Mouse (Mus musculus) kidney, postnatal 25 days (tissue): ENCODE measurements around the gene Gsap.
"Not testable (repeated sequence)": the region's sequence is repeated elsewhere in the genome, so short reads cannot be mapped to it uniquely, and the experiment has no call there.

Experiments
- DNase-seq, 2 experiments: peaks; one replicate each; pipeline ENCODE4 v3.0.0; 2021; ENCODE audit warnings: mixed read lengths in 2 of 2

The Gsap gene

GRCm38 (mm10) chr5:21261202-21261844 lies 75.3 kb downstream of the Gsap start:
- no peak for DNase-seq

GRCm38 (mm10) chr5:21263202-21264055 lies 77.4 kb downstream of the Gsap start:
- no peak for DNase-seq

GRCm38 (mm10) chr5:21264352-21265021 lies 78.4 kb downstream of the Gsap start:
- no peak for DNase-seq

- DNase-seq, result peak; percentile 73 to 89
These were observed 79.0 kb downstream of the Gsap start for GRCm38 (mm10) chr5:21265049-21265448.

GRCm38 (mm10) chr5:21267090-21267489 lies 81.0 kb downstream of the Gsap start:
- DNase-seq, result no peak

- DNase-seq, result no peak
These were observed 83.4 kb downstream of the Gsap start for GRCm38 (mm10) chr5:21269446-21269845.

GRCm38 (mm10) chr5:21270756-21271155 lies 84.7 kb downstream of the Gsap start:
- no peak for DNase-seq

- DNase-seq, result no peak
These were observed 85.6 kb downstream of the Gsap start for GRCm38 (mm10) chr5:21271386-21272354.

- not testable (repeated sequence) for DNase-seq
These were observed 91.6 kb downstream of the Gsap start for GRCm38 (mm10) chr5:21277685-21278084.

- DNase-seq, result no peak
These were observed 97.5 kb downstream of the Gsap start for GRCm38 (mm10) chr5:21283356-21284062.

GRCm38 (mm10) chr5:21288658-21289435 lies 102.8 kb downstream of the Gsap start:
- no peak for DNase-seq

- no peak for DNase-seq
These were observed 104.5 kb downstream of the Gsap start for GRCm38 (mm10) chr5:21290594-21290993.

- DNase-seq, result no peak
These were observed 109.6 kb downstream of the Gsap start for GRCm38 (mm10) chr5:21295683-21296082.

- no peak for DNase-seq
These were observed 113.2 kb downstream of the Gsap start for GRCm38 (mm10) chr5:21299076-21299755.

- DNase-seq, result no peak
These were observed 114.0 kb downstream of the Gsap start for GRCm38 (mm10) chr5:21300058-21300457.

GRCm38 (mm10) chr5:21301011-21301410 lies 115.0 kb downstream of the Gsap start:
- peak; percentile 46 to 67 for DNase-seq

GRCm38 (mm10) chr5:21307165-21307564 lies 121.1 kb downstream of the Gsap start:
- no peak for DNase-seq

GRCm38 (mm10) chr5:21314696-21315095 lies 128.6 kb downstream of the Gsap start:
- DNase-seq, result no peak

- DNase-seq, result no peak
These were observed 134.1 kb downstream of the Gsap start for GRCm38 (mm10) chr5:21320138-21320537.

- peak; percentile 66 to 80 for DNase-seq
These were observed 140.4 kb downstream of the Gsap start for GRCm38 (mm10) chr5:21326494-21326893.
